Mouse (Mus musculus): ENCODE data around the gene Klk1b8. TPM values are rescaled to one million over a fixed set of nuclear protein-coding genes. Genes with fewer than 3 reads are reported as not detected.
"Not testable (repeated sequence)": the region's sequence is repeated elsewhere in the genome, so short reads cannot be mapped to it uniquely, and the experiment has no call there.

Klk1b8 gene
- polyA plus RNA-seq, 2 experiments = not detected

GRCm38 (mm10) chr7:43932337-43932736, 18.1 kb upstream of the Klk1b8 start:
- Histone ChIP-seq H3K36me3 (replicated peaks; ENCODE audit: control insufficient read depth, insufficient read depth, low read depth) (no peaks in the 10 kb centered on the region), H3K27me3 (ENCODE audit: control insufficient read depth, insufficient read depth, low read length) (no peaks in the 10 kb centered on the region), H3K4me2 (ENCODE audit: low read depth) (no peak overlapping the region), H3K9me3 (ENCODE audit: control insufficient read depth, low read length) (no peaks in the 10 kb centered on the region), H3K4me1 (replicated peaks; ENCODE audit: control insufficient read depth in 2 of 2, insufficient read depth in 2 of 2, low read length in 1 of 2) (no peaks in the 10 kb centered on the region), H3K9ac (replicated peaks) (no peak overlapping the region), H3K4me3 (ENCODE audit: insufficient read depth in 1 of 2, low read depth in 2 of 2, low read length in 2 of 2) (no peak overlapping the region), H3K27ac (no peak overlapping the region)
- DNase-seq (ENCODE audit: low read depth in 3 of 3, low spot score in 3 of 3) = no peak
- WGBS (ENCODE audit: insufficient replicate concordance) = 58% methylated on average over 4 of the region's 4 CpGs
- no peak for TF ChIP-seq EP300 (IDR thresholded peaks at IDR 0.05; ENCODE audit: low read depth)
- no peak for TF ChIP-seq CTCF (IDR thresholded peaks at IDR 0.05; ENCODE audit: low read depth)
- no peak for ATAC-seq (ENCODE audit: insufficient read depth)

GRCm38 (mm10) chr7:43933440-43933839, 17.0 kb upstream of the Klk1b8 start, which contains the start of gene Klk15:
Gene Klk15, plus strand, starts transcription at chr7:43933740.
- 54% methylated on average over 3 of the region's 3 CpGs for WGBS (ENCODE audit: insufficient replicate concordance)
- no peak for ATAC-seq (ENCODE audit: insufficient read depth)

GRCm38 (mm10) chr7:43934747-43935146, 15.7 kb upstream of the Klk1b8 start:
- DNase-seq (ENCODE audit: low read depth in 3 of 3, low spot score in 3 of 3) = no peak
- Histone ChIP-seq H3K27ac (no peak overlapping the region), H3K4me3 (ENCODE audit: insufficient read depth in 1 of 2, low read depth in 2 of 2, low read length in 2 of 2) (no peak overlapping the region), H3K36me3 (replicated peaks; ENCODE audit: control insufficient read depth, insufficient read depth, low read depth) (no peaks in the 10 kb centered on the region), H3K9me3 (ENCODE audit: control insufficient read depth, low read length) (no peaks in the 10 kb centered on the region), H3K27me3 (ENCODE audit: control insufficient read depth, insufficient read depth, low read length) (no peaks in the 10 kb centered on the region), H3K9ac (replicated peaks) (no peak overlapping the region), H3K4me1 (replicated peaks; ENCODE audit: control insufficient read depth in 2 of 2, insufficient read depth in 2 of 2, low read length in 1 of 2) (no peaks in the 10 kb centered on the region), H3K4me2 (ENCODE audit: low read depth) (no peak overlapping the region)
- ATAC-seq (ENCODE audit: insufficient read depth) = no peak
- 41% methylated on average over 3 of the region's 3 CpGs for WGBS (ENCODE audit: insufficient replicate concordance)
- TF ChIP-seq CTCF (IDR thresholded peaks at IDR 0.05; ENCODE audit: low read depth) = no peak
- TF ChIP-seq EP300 (IDR thresholded peaks at IDR 0.05; ENCODE audit: low read depth) = no peak

More at GRCm38 (mm10) chr7:43933440-43933839, 17.0 kb upstream of the Klk1b8 start, which contains the start of gene Klk15:
- no peak for DNase-seq (ENCODE audit: low read depth in 3 of 3, low spot score in 3 of 3)
- Histone ChIP-seq H3K4me3 (ENCODE audit: insufficient read depth in 1 of 2, low read depth in 2 of 2, low read length in 2 of 2) (no peak within 1 kb of the TSS), H3K9me3 (ENCODE audit: control insufficient read depth, low read length) (no peaks in the 10 kb centered on the region), H3K27me3 (ENCODE audit: control insufficient read depth, insufficient read depth, low read length) (no peaks in the 10 kb centered on the region), H3K9ac (replicated peaks) (no peak within 1 kb of the TSS), H3K27ac (no peak within 1 kb of the TSS), H3K4me1 (replicated peaks; ENCODE audit: control insufficient read depth in 2 of 2, insufficient read depth in 2 of 2, low read length in 1 of 2) (no peaks in the 10 kb centered on the region), H3K4me2 (ENCODE audit: low read depth) (no peak within 1 kb of the TSS), H3K36me3 (replicated peaks; ENCODE audit: control insufficient read depth, insufficient read depth, low read depth) (no peaks in the 10 kb centered on the region)
- TF ChIP-seq CTCF (IDR thresholded peaks at IDR 0.05; ENCODE audit: low read depth) = no peak
- no peak for TF ChIP-seq EP300 (IDR thresholded peaks at IDR 0.05; ENCODE audit: low read depth)

- Histone ChIP-seq H3K9me3 (ENCODE audit: control insufficient read depth, low read length) (no peaks in the 10 kb centered on the region), H3K4me1 (replicated peaks; ENCODE audit: control insufficient read depth in 2 of 2, insufficient read depth in 2 of 2, low read length in 1 of 2) (no peaks in the 10 kb centered on the region), H3K36me3 (replicated peaks; ENCODE audit: control insufficient read depth, insufficient read depth, low read depth) (no peaks in the 10 kb centered on the region), H3K4me2 (ENCODE audit: low read depth) (no peak overlapping the region), H3K27ac (no peak overlapping the region), H3K9ac (replicated peaks) (no peak overlapping the region), H3K27me3 (ENCODE audit: control insufficient read depth, insufficient read depth, low read length) (no peaks in the 10 kb centered on the region), H3K4me3 (ENCODE audit: insufficient read depth in 1 of 2, low read depth in 2 of 2, low read length in 2 of 2) (no peak overlapping the region)
- 72% methylated on average over 14 of the region's 14 CpGs for WGBS (ENCODE audit: insufficient replicate concordance)
- DNase-seq (ENCODE audit: low read depth in 3 of 3, low spot score in 3 of 3) = no peak
- no peak for TF ChIP-seq EP300 (IDR thresholded peaks at IDR 0.05; ENCODE audit: low read depth)
- TF ChIP-seq CTCF (IDR thresholded peaks at IDR 0.05; ENCODE audit: low read depth) = no peak
- no peak for ATAC-seq (ENCODE audit: insufficient read depth)
Observed at GRCm38 (mm10) chr7:43936551-43936950, 13.9 kb upstream of the Klk1b8 start.

GRCm38 (mm10) chr7:43942293-43942692, 8.2 kb upstream of the Klk1b8 start:
- WGBS (ENCODE audit: insufficient replicate concordance) = 37% methylated on average over 3 of the region's 3 CpGs
- H3K9ac ChIP-seq (replicated peaks); ATAC-seq (ENCODE audit: insufficient read depth); H3K36me3 ChIP-seq (replicated peaks; ENCODE audit: control insufficient read depth, insufficient read depth, low read depth); H3K4me3 ChIP-seq (ENCODE audit: insufficient read depth in 1 of 2, low read depth in 2 of 2, low read length in 2 of 2); H3K9me3 ChIP-seq (ENCODE audit: control insufficient read depth, low read length); H3K27ac ChIP-seq; H3K4me2 ChIP-seq (ENCODE audit: low read depth); H3K4me1 ChIP-seq (replicated peaks; ENCODE audit: control insufficient read depth in 2 of 2, insufficient read depth in 2 of 2, low read length in 1 of 2); DNase-seq (ENCODE audit: low read depth in 3 of 3, low spot score in 3 of 3); H3K27me3 ChIP-seq (ENCODE audit: control insufficient read depth, insufficient read depth, low read length): not testable (repeated sequence)
